Mouse (Mus musculus): ENCODE results near the gene Spop. TPM values are rescaled to one million over a fixed set of nuclear protein-coding genes. Genes with fewer than 3 reads are reported as not detected.

Spop gene
- total and polyA plus RNA-seq, 2 experiments from 2014 or later: 34.5 to 142 TPM

DNA sequence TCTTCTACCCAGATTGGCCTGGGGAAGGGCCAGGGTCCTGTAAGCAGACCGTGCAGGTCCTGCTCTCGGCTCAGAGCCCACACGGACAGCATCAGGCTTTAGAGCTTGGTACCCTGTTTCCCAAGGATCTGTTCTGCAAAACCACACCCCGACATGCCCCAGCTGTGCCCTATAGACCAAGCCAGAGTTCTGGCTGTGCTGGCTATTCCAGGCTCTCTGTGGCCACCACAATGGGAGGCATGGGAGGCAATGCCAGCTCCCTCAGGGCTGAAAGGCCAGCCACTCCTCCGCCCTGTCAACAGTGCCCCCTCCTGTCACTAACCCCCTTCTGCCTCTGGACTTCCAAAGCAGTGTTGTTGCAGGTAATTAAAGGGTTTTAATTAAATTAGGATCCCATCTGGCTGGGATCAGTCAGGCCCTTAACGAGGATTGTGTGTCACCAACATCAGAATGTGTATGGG lies 90.4 kb downstream of the Spop start:
- Histone ChIP-seq H3K9ac (replicated peaks; ENCODE audit: low read depth, low read length) (0 out of 2 replicates have a peak overlapping the region, but pooled peaks have one; percentile 27), H3K27ac (ENCODE audit: low read depth) (peak overlapping the region; percentile 77), H3K4me1 (ENCODE audit: control insufficient read depth, insufficient read depth) (peaks cover 10% of the 10 kb centered on the region), H3K27me3 (ENCODE audit: control insufficient read depth, insufficient read depth, low read length) (no peaks in the 10 kb centered on the region), H3K9me3 (replicated peaks; ENCODE audit: control insufficient read depth, low read length) (no peaks in the 10 kb centered on the region), H3K4me2 (ENCODE audit: low read depth, low read length) (no peak overlapping the region), H3K36me3 (replicated peaks; ENCODE audit: control insufficient read depth, insufficient read depth, low read length) (no peaks in the 10 kb centered on the region), H3K4me3 (ENCODE audit: low read depth, low read length) (no peak overlapping the region)
- WGBS: 75% methylated on average over 6 of the region's 6 CpGs
- ATAC-seq (ENCODE audit: insufficient read depth, low read depth) (peak; percentile 50; the same call in 1 of the 2 replicates), DNase-seq (ENCODE audit: low spot score) (no peak)
- no peak for TF ChIP-seq EP300 (IDR thresholded peaks at IDR 0.05; ENCODE audit: low read depth)
- TF ChIP-seq CTCF (IDR thresholded peaks at IDR 0.05; ENCODE audit: low read depth): no peak

DNA sequence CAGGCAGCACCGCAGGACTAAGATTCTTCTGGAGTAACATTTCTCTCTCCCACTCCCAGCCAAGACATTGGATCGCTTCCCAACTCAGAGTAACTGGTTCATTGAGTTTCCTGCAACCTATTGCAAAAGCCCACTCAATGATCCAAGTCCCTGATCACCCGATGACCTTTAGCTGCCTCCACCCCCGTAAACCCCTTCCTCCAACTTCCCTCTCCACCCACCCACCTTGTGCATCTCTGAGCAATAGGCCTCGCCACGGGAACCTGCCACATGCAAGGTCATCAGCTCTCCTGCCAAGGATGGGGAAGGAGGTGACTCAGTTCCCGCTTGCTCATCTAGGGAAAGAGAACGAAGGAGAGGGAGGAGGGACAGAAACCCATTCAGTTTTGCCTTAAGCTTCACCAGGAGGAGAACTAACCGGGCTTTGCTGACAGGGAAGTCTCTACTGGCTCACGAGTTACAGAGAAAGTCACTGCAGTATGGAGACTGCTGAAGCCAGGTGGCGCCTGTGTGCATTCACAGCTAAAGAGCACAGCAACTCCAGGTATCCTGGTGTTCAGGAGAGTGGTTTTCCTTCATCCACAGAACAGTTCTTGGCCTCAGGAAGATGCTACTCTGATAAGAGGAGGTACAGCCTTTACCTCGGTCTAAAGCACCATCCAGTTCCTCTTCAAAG lies 93.3 kb downstream of the Spop start:
- Histone ChIP-seq H3K4me2 (ENCODE audit: low read depth, low read length) (no peak overlapping the region), H3K4me3 (ENCODE audit: low read depth, low read length) (no peak overlapping the region), H3K27ac (ENCODE audit: low read depth) (no peak overlapping the region), H3K27me3 (ENCODE audit: control insufficient read depth, insufficient read depth, low read length) (peaks cover 9% of the 10 kb centered on the region), H3K9ac (replicated peaks; ENCODE audit: low read depth, low read length) (no peak overlapping the region), H3K4me1 (ENCODE audit: control insufficient read depth, insufficient read depth) (peaks cover 10% of the 10 kb centered on the region), H3K9me3 (replicated peaks; ENCODE audit: control insufficient read depth, low read length) (no peaks in the 10 kb centered on the region), H3K36me3 (replicated peaks; ENCODE audit: control insufficient read depth, insufficient read depth, low read length) (no peaks in the 10 kb centered on the region)
- ATAC-seq (ENCODE audit: insufficient read depth, low read depth): no peak
- WGBS: 50% methylated on average over 12 of the region's 12 CpGs
- no peak for DNase-seq (ENCODE audit: low spot score)
- TF ChIP-seq CTCF (IDR thresholded peaks at IDR 0.05; ENCODE audit: low read depth) (peak; percentile 54), EP300 (IDR thresholded peaks at IDR 0.05; ENCODE audit: low read depth) (no peak)

DNA sequence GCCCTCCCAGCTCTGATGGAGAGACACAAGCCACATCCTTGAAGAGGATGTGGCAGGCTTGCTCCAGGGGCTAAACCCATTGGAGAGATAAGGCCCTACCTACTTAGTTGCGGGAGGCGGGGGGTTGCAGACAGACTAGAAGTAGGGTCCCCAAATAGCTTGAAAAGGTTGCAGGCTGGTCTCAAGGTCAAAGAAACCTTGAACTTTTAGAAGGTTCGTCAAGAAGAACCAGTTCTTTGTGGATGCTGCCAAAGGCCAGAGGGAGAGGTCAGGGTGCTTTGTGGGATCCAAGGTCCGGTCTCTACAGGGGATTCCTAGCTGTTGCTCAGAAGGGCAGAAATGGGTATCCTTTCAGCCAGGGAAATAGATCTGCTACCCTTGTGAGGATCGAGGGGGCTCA lies 93.9 kb downstream of the Spop start:
- 67% methylated on average over 5 of the region's 5 CpGs for WGBS
- no peak for TF ChIP-seq EP300 (IDR thresholded peaks at IDR 0.05; ENCODE audit: low read depth)
- TF ChIP-seq CTCF (IDR thresholded peaks at IDR 0.05; ENCODE audit: low read depth): no peak
- no peak for ATAC-seq (ENCODE audit: insufficient read depth, low read depth)
- Histone ChIP-seq H3K9me3 (replicated peaks; ENCODE audit: control insufficient read depth, low read length) (no peaks in the 10 kb centered on the region), H3K4me3 (ENCODE audit: low read depth, low read length) (no peak overlapping the region), H3K9ac (replicated peaks; ENCODE audit: low read depth, low read length) (no peak overlapping the region), H3K27me3 (ENCODE audit: control insufficient read depth, insufficient read depth, low read length) (peaks cover 15% of the 10 kb centered on the region), H3K27ac (ENCODE audit: low read depth) (no peak overlapping the region), H3K4me2 (ENCODE audit: low read depth, low read length) (no peak overlapping the region), H3K4me1 (ENCODE audit: control insufficient read depth, insufficient read depth) (peaks cover 10% of the 10 kb centered on the region), H3K36me3 (replicated peaks; ENCODE audit: control insufficient read depth, insufficient read depth, low read length) (no peaks in the 10 kb centered on the region)
- no peak for DNase-seq (ENCODE audit: low spot score)

DNA sequence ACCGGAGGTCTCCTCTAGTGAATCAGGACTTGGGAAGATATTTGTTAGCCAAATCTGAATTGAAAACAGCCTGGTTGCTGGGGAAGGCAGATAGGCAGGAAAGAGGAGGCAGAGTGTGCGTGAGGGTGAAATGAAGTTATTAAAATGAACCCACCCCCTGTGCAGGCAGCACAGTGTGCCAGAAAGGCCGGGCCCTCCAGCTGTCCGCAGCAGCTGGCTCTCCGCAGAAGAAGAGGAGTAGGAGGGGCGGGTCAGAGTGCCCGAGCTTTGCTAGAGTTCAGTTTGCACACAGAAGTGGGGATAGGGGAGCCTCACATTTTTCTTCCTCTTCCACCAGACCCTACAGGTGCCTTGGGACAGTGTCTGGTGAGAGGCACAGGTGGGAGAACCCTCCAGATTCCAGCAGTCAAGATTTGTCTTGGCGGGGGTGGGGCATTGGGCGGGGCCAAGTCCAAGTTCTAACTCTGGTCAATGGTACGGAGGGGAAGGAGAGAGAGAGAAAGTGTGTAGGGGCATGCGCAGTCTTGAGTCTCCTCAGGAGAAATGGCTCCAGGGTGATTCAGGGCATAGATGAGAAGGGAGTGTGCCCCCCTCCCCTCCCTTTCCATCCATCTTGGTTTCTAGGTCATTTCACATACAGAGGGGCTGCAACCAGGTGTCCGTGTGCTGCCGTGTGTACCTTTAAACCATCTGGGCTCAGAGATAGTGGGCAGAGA lies 94.5 kb downstream of the Spop start:
- no peak for TF ChIP-seq EP300 (IDR thresholded peaks at IDR 0.05; ENCODE audit: low read depth)
- no peak for TF ChIP-seq CTCF (IDR thresholded peaks at IDR 0.05; ENCODE audit: low read depth)
- Histone ChIP-seq H3K36me3 (replicated peaks; ENCODE audit: control insufficient read depth, insufficient read depth, low read length) (no peaks in the 10 kb centered on the region), H3K4me3 (ENCODE audit: low read depth, low read length) (no peak overlapping the region), H3K9ac (replicated peaks; ENCODE audit: low read depth, low read length) (no peak overlapping the region), H3K27me3 (ENCODE audit: control insufficient read depth, insufficient read depth, low read length) (peaks cover 21% of the 10 kb centered on the region), H3K4me1 (ENCODE audit: control insufficient read depth, insufficient read depth) (peaks cover 10% of the 10 kb centered on the region), H3K4me2 (ENCODE audit: low read depth, low read length) (peak overlapping the region; percentile 38), H3K9me3 (replicated peaks; ENCODE audit: control insufficient read depth, low read length) (no peaks in the 10 kb centered on the region), H3K27ac (ENCODE audit: low read depth) (no peak overlapping the region)
- ATAC-seq (ENCODE audit: insufficient read depth, low read depth) (no peak), DNase-seq (ENCODE audit: low spot score) (no peak)
- WGBS: 55% methylated on average over 13 of the region's 13 CpGs

DNA sequence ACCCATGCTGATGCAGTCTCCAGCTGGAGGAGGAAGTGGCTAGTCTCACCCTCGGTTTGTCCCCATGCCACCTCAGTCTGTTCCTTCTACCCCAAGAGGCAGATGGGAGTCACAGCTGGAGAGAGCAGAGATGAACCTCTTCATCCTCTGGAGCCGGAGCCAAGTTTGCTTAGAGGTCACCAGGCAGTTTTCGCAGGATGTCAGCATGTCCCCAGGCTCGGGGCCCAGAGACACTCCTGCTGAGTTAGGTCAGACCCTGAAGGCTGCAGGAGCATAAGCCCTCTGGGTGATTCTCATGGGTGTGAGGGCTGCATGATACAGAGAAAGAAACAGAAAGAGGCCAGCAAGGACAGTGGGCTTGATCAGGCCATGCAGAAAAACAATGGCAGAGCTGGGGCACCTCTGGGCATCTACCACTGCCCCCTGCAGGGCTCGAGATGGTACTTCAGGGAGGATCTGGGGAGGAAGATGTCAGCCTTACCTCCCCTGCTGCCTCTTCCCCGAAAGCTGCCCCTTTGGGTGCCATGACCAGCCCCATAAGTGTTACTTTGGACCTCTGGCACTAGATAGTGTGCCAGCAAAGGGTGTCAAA lies 95.3 kb downstream of the Spop start:
- TF ChIP-seq CTCF (IDR thresholded peaks at IDR 0.05; ENCODE audit: low read depth): peak; percentile 45
- no peak for TF ChIP-seq EP300 (IDR thresholded peaks at IDR 0.05; ENCODE audit: low read depth)
- Histone ChIP-seq H3K9me3 (replicated peaks; ENCODE audit: control insufficient read depth, low read length) (no peaks in the 10 kb centered on the region), H3K4me3 (ENCODE audit: low read depth, low read length) (no peak overlapping the region), H3K4me2 (ENCODE audit: low read depth, low read length) (no peak overlapping the region), H3K4me1 (ENCODE audit: control insufficient read depth, insufficient read depth) (peaks cover 2% of the 10 kb centered on the region), H3K27ac (ENCODE audit: low read depth) (no peak overlapping the region), H3K36me3 (replicated peaks; ENCODE audit: control insufficient read depth, insufficient read depth, low read length) (no peaks in the 10 kb centered on the region), H3K9ac (replicated peaks; ENCODE audit: low read depth, low read length) (no peak overlapping the region), H3K27me3 (ENCODE audit: control insufficient read depth, insufficient read depth, low read length) (peaks cover 29% of the 10 kb centered on the region)
- WGBS: 65% methylated on average over 6 of the region's 6 CpGs
- DNase-seq (ENCODE audit: low spot score) (no peak), ATAC-seq (ENCODE audit: insufficient read depth, low read depth) (no peak)

All from heart, postnatal 0 days (tissue).